Mouse (Mus musculus): ENCODE results near the gene Rita1. TPM values are rescaled to one million over a fixed set of nuclear protein-coding genes. Genes with fewer than 3 reads are reported as not detected.

The Rita1 gene
- polyA plus RNA-seq, 1 experiment from 2014 or later = 20.1 TPM

- 90% methylated on average over 23 of the region's 23 CpGs for WGBS
- H3K9me3 ChIP-seq (ENCODE audit: control insufficient read depth, low read length) = no peaks in the 10 kb centered on the region
Measured at GRCm38 (mm10) chr5:120621078-120621765, 8.8 kb upstream of the Rita1 start.

GRCm38 (mm10) chr5:120620375-120621077 is 8.1 kb upstream of the Rita1 start:
- ATAC-seq (ENCODE audit: low FRiP score) = 0 out of 2 replicates have a peak, but pooled peaks have one; percentile 14

More at GRCm38 (mm10) chr5:120621078-120621765, 8.8 kb upstream of the Rita1 start:
- Histone ChIP-seq H3K27ac (no peak overlapping the region), H3K9ac (0 out of 2 replicates have a peak overlapping the region, but pooled peaks have one; percentile 3), H3K4me2 (replicated peaks) (no peak overlapping the region), H3K36me3 (replicated peaks; ENCODE audit: control insufficient read depth, insufficient read depth) (peaks cover 96% of the 10 kb centered on the region), H3K4me3 (replicated peaks; ENCODE audit: low read length) (no peak overlapping the region), H3K4me1 (replicated peaks; ENCODE audit: control insufficient read depth, insufficient read depth, low read length) (no peaks in the 10 kb centered on the region), H3K27me3 (ENCODE audit: control insufficient read depth, insufficient read depth, low read length) (no peaks in the 10 kb centered on the region)
- ATAC-seq (ENCODE audit: low FRiP score) (no peak), DNase-seq (ENCODE audit: low spot score) (peak; percentile 21)

GRCm38 (mm10) chr5:120619201-120619600 is 6.8 kb upstream of the Rita1 start:
- H3K27ac ChIP-seq = no peak overlapping the region
- no peaks in the 10 kb centered on the region for H3K9me3 ChIP-seq (ENCODE audit: control insufficient read depth, low read length)
- 14% methylated on average over 5 of the region's 5 CpGs for WGBS
- H3K4me1 ChIP-seq (replicated peaks; ENCODE audit: control insufficient read depth, insufficient read depth, low read length) = peaks cover under 1% of the 10 kb centered on the region; the same call in 1 of the 2 replicates
- no peak overlapping the region for H3K4me3 ChIP-seq (replicated peaks; ENCODE audit: low read length)
- H3K27me3 ChIP-seq (ENCODE audit: control insufficient read depth, insufficient read depth, low read length) = no peaks in the 10 kb centered on the region
- H3K9ac ChIP-seq = no peak overlapping the region
- no peak overlapping the region for H3K4me2 ChIP-seq (replicated peaks)
- DNase-seq (ENCODE audit: low spot score) = peak; percentile 68
- ATAC-seq (ENCODE audit: low FRiP score) = no peak
- peaks cover 79% of the 10 kb centered on the region for H3K36me3 ChIP-seq (replicated peaks; ENCODE audit: control insufficient read depth, insufficient read depth)

More at GRCm38 (mm10) chr5:120620375-120621077, 8.1 kb upstream of the Rita1 start:
- no peaks in the 10 kb centered on the region for H3K9me3 ChIP-seq (ENCODE audit: control insufficient read depth, low read length)
- no peak overlapping the region for H3K4me3 ChIP-seq (replicated peaks; ENCODE audit: low read length)
- H3K36me3 ChIP-seq (replicated peaks; ENCODE audit: control insufficient read depth, insufficient read depth) = peaks cover 92% of the 10 kb centered on the region
- no peaks in the 10 kb centered on the region for H3K27me3 ChIP-seq (ENCODE audit: control insufficient read depth, insufficient read depth, low read length)
- 70% methylated on average over 18 of the region's 18 CpGs for WGBS
- H3K9ac ChIP-seq = no peak overlapping the region
- H3K27ac ChIP-seq = no peak overlapping the region
- H3K4me1 ChIP-seq (replicated peaks; ENCODE audit: control insufficient read depth, insufficient read depth, low read length) = no peaks in the 10 kb centered on the region
- no peak overlapping the region for H3K4me2 ChIP-seq (replicated peaks)
- DNase-seq (ENCODE audit: low spot score) = peak; percentile 90

GRCm38 (mm10) chr5:120618778-120619177 is 6.4 kb upstream of the Rita1 start:
- peaks cover 5% of the 10 kb centered on the region; the same call in 1 of the 2 replicates for H3K4me1 ChIP-seq (replicated peaks; ENCODE audit: control insufficient read depth, insufficient read depth, low read length)
- peaks cover 75% of the 10 kb centered on the region for H3K36me3 ChIP-seq (replicated peaks; ENCODE audit: control insufficient read depth, insufficient read depth)
- no peak for DNase-seq (ENCODE audit: low spot score)
- no peak for ATAC-seq (ENCODE audit: low FRiP score)
- no peaks in the 10 kb centered on the region for H3K27me3 ChIP-seq (ENCODE audit: control insufficient read depth, insufficient read depth, low read length)
- no peak overlapping the region for H3K9ac ChIP-seq
- no peaks in the 10 kb centered on the region for H3K9me3 ChIP-seq (ENCODE audit: control insufficient read depth, low read length)
- no peak overlapping the region for H3K4me2 ChIP-seq (replicated peaks)
- no peak overlapping the region for H3K4me3 ChIP-seq (replicated peaks; ENCODE audit: low read length)
- WGBS = 88% methylated on average over 12 of the region's 12 CpGs
- no peak overlapping the region for H3K27ac ChIP-seq

- Histone ChIP-seq H3K27me3 (ENCODE audit: control insufficient read depth, insufficient read depth, low read length) (no peaks in the 10 kb centered on the region), H3K36me3 (replicated peaks; ENCODE audit: control insufficient read depth, insufficient read depth) (peaks cover 46% of the 10 kb centered on the region), H3K4me3 (replicated peaks; ENCODE audit: low read length) (no peak overlapping the region), H3K27ac (no peak overlapping the region), H3K9ac (no peak overlapping the region), H3K4me1 (replicated peaks; ENCODE audit: control insufficient read depth, insufficient read depth, low read length) (peaks cover 16% of the 10 kb centered on the region), H3K4me2 (replicated peaks) (no peak overlapping the region), H3K9me3 (ENCODE audit: control insufficient read depth, low read length) (no peaks in the 10 kb centered on the region)
- ATAC-seq (ENCODE audit: low FRiP score) = no peak
- 97% methylated on average over 4 of the region's 4 CpGs for WGBS
- peak; percentile 51 for DNase-seq (ENCODE audit: low spot score)
Measured at GRCm38 (mm10) chr5:120615903-120616302, 3.5 kb upstream of the Rita1 start.

GRCm38 (mm10) chr5:120612822-120613604 is 624 bp upstream of the Rita1 start:
- under 1% methylated on average over 69 of the region's 69 CpGs for WGBS
- Histone ChIP-seq H3K27ac (peak overlapping the region; percentile 81), H3K36me3 (replicated peaks; ENCODE audit: control insufficient read depth, insufficient read depth) (peaks cover 23% of the 10 kb centered on the region), H3K4me3 (replicated peaks; ENCODE audit: low read length) (peak overlapping the region; percentile 50), H3K4me2 (replicated peaks) (peak overlapping the region; percentile 81), H3K27me3 (ENCODE audit: control insufficient read depth, insufficient read depth, low read length) (no peaks in the 10 kb centered on the region), H3K9me3 (ENCODE audit: control insufficient read depth, low read length) (no peaks in the 10 kb centered on the region), H3K9ac (peak overlapping the region; percentile 56), H3K4me1 (replicated peaks; ENCODE audit: control insufficient read depth, insufficient read depth, low read length) (peaks cover 17% of the 10 kb centered on the region)
- DNase-seq (ENCODE audit: low spot score) (peak; percentile 99), ATAC-seq (ENCODE audit: low FRiP score) (peak; percentile 93)

GRCm38 (mm10) chr5:120611416-120611815 is 973 bp downstream of the Rita1 start:
- no peaks in the 10 kb centered on the region for H3K27me3 ChIP-seq (ENCODE audit: control insufficient read depth, insufficient read depth, low read length)
- H3K9ac ChIP-seq = peak overlapping the region; percentile 56
- ATAC-seq (ENCODE audit: low FRiP score) (no peak), DNase-seq (ENCODE audit: low spot score) (no peak)
- H3K4me1 ChIP-seq (replicated peaks; ENCODE audit: control insufficient read depth, insufficient read depth, low read length) = peaks cover 17% of the 10 kb centered on the region
- H3K9me3 ChIP-seq (ENCODE audit: control insufficient read depth, low read length) = no peaks in the 10 kb centered on the region
- H3K27ac ChIP-seq = no peak overlapping the region
- H3K36me3 ChIP-seq (replicated peaks; ENCODE audit: control insufficient read depth, insufficient read depth) = 0 out of 2 replicates have a peak, but pooled peaks cover 11% of the 10 kb centered on the region
- H3K4me2 ChIP-seq (replicated peaks) = peak overlapping the region; percentile 73
- WGBS = 48% methylated on average over 8 of the region's 8 CpGs
- H3K4me3 ChIP-seq (replicated peaks; ENCODE audit: low read length) = peak overlapping the region; percentile 50

- Histone ChIP-seq H3K4me2 (replicated peaks) (peak overlapping the region; percentile 73), H3K9ac (peak overlapping the region; percentile 56), H3K36me3 (replicated peaks; ENCODE audit: control insufficient read depth, insufficient read depth) (0 out of 2 replicates have a peak, but pooled peaks cover 6% of the 10 kb centered on the region), H3K4me1 (replicated peaks; ENCODE audit: control insufficient read depth, insufficient read depth, low read length) (peaks cover 17% of the 10 kb centered on the region), H3K27me3 (ENCODE audit: control insufficient read depth, insufficient read depth, low read length) (no peaks in the 10 kb centered on the region), H3K27ac (no peak overlapping the region), H3K4me3 (replicated peaks; ENCODE audit: low read length) (no peak overlapping the region), H3K9me3 (ENCODE audit: control insufficient read depth, low read length) (no peaks in the 10 kb centered on the region)
- no peak for ATAC-seq (ENCODE audit: low FRiP score)
- 95% methylated on average over 5 of the region's 5 CpGs for WGBS
- no peak for DNase-seq (ENCODE audit: low spot score)
Measured at GRCm38 (mm10) chr5:120610906-120611305, 1.5 kb downstream of the Rita1 start.

Measured in hindbrain, embryonic 14.5 days (tissue).